Mouse (Mus musculus) C2C12 (cell line): ENCODE data around the gene Abhd12.
"Not testable (repeated sequence)": the region's sequence is repeated elsewhere in the genome, so short reads cannot be mapped to it uniquely, and the experiment has no call there.

Experiments used
- CEBPB ChIP-seq: IDR thresholded peaks from one replicate; pipeline ENCODE4 v1.6.1; 2011; ENCODE audit warnings: low read depth, mild to moderate bottlenecking, control low read depth, moderate library complexity
- CTCF ChIP-seq: IDR thresholded peaks from one replicate; pipeline ENCODE4 v1.5.1; 2011; ENCODE audit not compliant: control insufficient read depth, insufficient read depth, insufficient read length
- MAX ChIP-seq: IDR thresholded peaks from one replicate; pipeline ENCODE4 v1.6.1; 2011; ENCODE audit warnings: mild to moderate bottlenecking, control low read depth
- MYOD1 ChIP-seq: IDR thresholded peaks from one replicate; pipeline ENCODE4 v1.6.1; 2011; ENCODE audit warnings: low read depth; ENCODE audit not compliant: control insufficient read depth, insufficient read length
- MYOG ChIP-seq: IDR thresholded peaks from one replicate; pipeline ENCODE4 v1.6.1; 2011; ENCODE audit not compliant: control insufficient read depth, insufficient read length; ENCODE audit errors: extremely low read depth
- USF1 ChIP-seq: IDR thresholded peaks from one replicate; pipeline ENCODE4 v1.6.1; 2011; ENCODE audit warnings: low read depth, mild to moderate bottlenecking, control low read depth, moderate library complexity

DNA sequence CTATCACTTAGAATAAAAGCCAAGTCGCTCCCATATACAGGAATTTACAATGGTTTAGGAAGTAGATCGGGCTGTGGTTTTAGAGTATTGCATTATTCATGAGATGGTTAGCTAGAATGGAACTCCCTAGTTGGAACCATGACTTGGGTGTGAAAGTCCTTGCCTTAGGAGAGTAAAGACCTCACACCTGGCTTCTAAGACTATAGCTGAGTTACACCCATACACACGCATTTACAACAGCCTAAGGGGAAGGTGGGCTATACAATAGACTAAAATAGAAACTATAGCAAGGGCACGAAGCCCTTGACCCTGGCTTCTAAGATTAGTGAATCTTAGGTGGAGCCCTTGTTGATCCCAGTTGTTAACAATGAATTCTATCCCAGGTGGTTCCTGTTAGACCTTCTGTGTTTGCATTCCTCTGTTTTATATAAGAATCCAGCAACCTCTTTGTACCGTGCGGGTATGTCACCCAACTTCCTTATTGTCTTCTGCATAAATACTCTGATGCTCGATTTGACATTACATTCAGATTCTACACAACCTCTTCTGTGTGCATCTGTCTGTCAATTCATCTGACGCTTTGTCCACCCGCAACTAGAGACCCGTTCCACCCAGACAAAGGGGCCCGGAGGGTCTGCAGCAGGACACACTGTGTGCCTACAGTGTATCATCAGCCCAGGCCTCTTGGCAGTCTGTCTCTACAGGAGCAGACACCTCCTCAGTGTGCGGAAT lies 43.5 kb upstream of the Abhd12 start:
- not testable (repeated sequence) for TF ChIP-seq CTCF, MYOD1, MAX, USF1, MYOG, CEBPB
